Mouse (Mus musculus) erythroid progenitor cell, adult 5-6 weeks (primary cell): ENCODE data around the gene Zfp14. TPM values are rescaled to one million over a fixed set of nuclear protein-coding genes. Genes with fewer than 3 reads are reported as not detected.

Experiments used
- total RNA-seq, 2 experiments: library from RNA; stranded (forward) in 1 of 2; stranded (reverse) in 1 of 2; fragments of 150-400 nt in 1 of 2; fragments of 186-747, 209-891 nt in 1 of 2; gene quantifications; 2 replicates each; pipeline versions ENCODE4 v1.2.3 to v1.2.4; 2015 to 2017; ENCODE audit warnings: low replicate concordance in 2 of 2

Gene Zfp14
- total RNA-seq, 2 experiments from 2014 or later: not detected

Other genes starting within 250 kb of the Zfp14 start
- gene Zfp790, start 235.3 kb downstream of the Zfp14 start, total RNA-seq (2015; ENCODE audit: low replicate concordance): 0.72 and 5.0 TPM in 2 replicates
- gene Zfp790, start 235.3 kb downstream of the Zfp14 start, total RNA-seq (2017; ENCODE audit: low replicate concordance): 1.9 and 4.2 TPM in 2 replicates
- not detected in 2 replicates for gene Zfp940, start 197.7 kb downstream of the Zfp14 start, total RNA-seq (2015; ENCODE audit: low replicate concordance)
- gene Zfp940, start 197.7 kb downstream of the Zfp14 start, total RNA-seq (2017; ENCODE audit: low replicate concordance): 0.64 TPM in 1 of 2 replicates, not detected in the other
- 1.1 and 2.9 TPM in 2 replicates for gene Zfp420, start 191.4 kb downstream of the Zfp14 start, total RNA-seq (2015; ENCODE audit: low replicate concordance)
- gene Zfp420, start 191.4 kb downstream of the Zfp14 start, total RNA-seq (2017; ENCODE audit: low replicate concordance): 0.51 TPM in 1 of 2 replicates, not detected in the other
- 2.9 TPM in 1 of 2 replicates, not detected in the other for gene Zfp27, start 144.8 kb downstream of the Zfp14 start, total RNA-seq (2015; ENCODE audit: low replicate concordance)
- 0.83 and 2.1 TPM in 2 replicates for gene Zfp27, start 144.8 kb downstream of the Zfp14 start, total RNA-seq (2017; ENCODE audit: low replicate concordance)
- gene Zfp383, start 143.2 kb downstream of the Zfp14 start, total RNA-seq (2015; ENCODE audit: low replicate concordance): 0.36 TPM in 1 of 2 replicates, not detected in the other
- gene Zfp383, start 143.2 kb downstream of the Zfp14 start, total RNA-seq (2017; ENCODE audit: low replicate concordance): 0.39 TPM in 1 of 2 replicates, not detected in the other
- 4.0 and 4.2 TPM in 2 replicates for gene Zfp74, start 97.3 kb downstream of the Zfp14 start, total RNA-seq (2015; ENCODE audit: low replicate concordance)
- 0.98 and 2.6 TPM in 2 replicates for gene Zfp74, start 97.3 kb downstream of the Zfp14 start, total RNA-seq (2017; ENCODE audit: low replicate concordance)
- 2.5 and 5.4 TPM in 2 replicates for gene Zfp568, start 67.4 kb downstream of the Zfp14 start, total RNA-seq (2015; ENCODE audit: low replicate concordance)
- 4.1 and 4.2 TPM in 2 replicates for gene Zfp568, start 67.4 kb downstream of the Zfp14 start, total RNA-seq (2017; ENCODE audit: low replicate concordance)
- gene Zfp82, start 21.5 kb upstream of the Zfp14 start, total RNA-seq (2015; ENCODE audit: low replicate concordance): 0.84 and 4.0 TPM in 2 replicates
- 0.64 and 2.4 TPM in 2 replicates for gene Zfp82, start 21.5 kb upstream of the Zfp14 start, total RNA-seq (2017; ENCODE audit: low replicate concordance)
- gene Gm26920, start 39.0 kb upstream of the Zfp14 start, total RNA-seq (2015; ENCODE audit: low replicate concordance): not detected in 2 replicates
- gene Gm26920, start 39.0 kb upstream of the Zfp14 start, total RNA-seq (2017; ENCODE audit: low replicate concordance): not detected in 2 replicates
- 2.1 and 2.5 TPM in 2 replicates for gene Zfp566, start 39.1 kb upstream of the Zfp14 start, total RNA-seq (2015; ENCODE audit: low replicate concordance)
- not detected in 2 replicates for gene Zfp566, start 39.1 kb upstream of the Zfp14 start, total RNA-seq (2017; ENCODE audit: low replicate concordance)
- 16.2 and 26.8 TPM in 2 replicates for gene Zfp260, start 43.4 kb upstream of the Zfp14 start, total RNA-seq (2015; ENCODE audit: low replicate concordance)
- gene Zfp260, start 43.4 kb upstream of the Zfp14 start, total RNA-seq (2017; ENCODE audit: low replicate concordance): 2.7 and 3.0 TPM in 2 replicates
- gene Zfp382, start 70.6 kb upstream of the Zfp14 start, total RNA-seq (2015; ENCODE audit: low replicate concordance): 5.4 and 7.9 TPM in 2 replicates
- gene Zfp382, start 70.6 kb upstream of the Zfp14 start, total RNA-seq (2017; ENCODE audit: low replicate concordance): 4.0 and 6.0 TPM in 2 replicates
- gene Zfp146, start 118.4 kb upstream of the Zfp14 start, total RNA-seq (2015; ENCODE audit: low replicate concordance): 21.3 and 48.2 TPM in 2 replicates
- 33.2 and 35.6 TPM in 2 replicates for gene Zfp146, start 118.4 kb upstream of the Zfp14 start, total RNA-seq (2017; ENCODE audit: low replicate concordance)
- gene Cox7a1, start 132.8 kb upstream of the Zfp14 start, total RNA-seq (2015; ENCODE audit: low replicate concordance): not detected in 2 replicates
- not detected in 2 replicates for gene Cox7a1, start 132.8 kb upstream of the Zfp14 start, total RNA-seq (2017; ENCODE audit: low replicate concordance)
- 161 and 183 TPM in 2 replicates for gene Capns1, start 147.4 kb upstream of the Zfp14 start, total RNA-seq (2015; ENCODE audit: low replicate concordance)
- 48.6 and 66.3 TPM in 2 replicates for gene Capns1, start 147.4 kb upstream of the Zfp14 start, total RNA-seq (2017; ENCODE audit: low replicate concordance)
- gene Polr2i, start 180.6 kb upstream of the Zfp14 start, total RNA-seq (2015; ENCODE audit: low replicate concordance): 18.4 and 35.0 TPM in 2 replicates
- 0.76 and 26.8 TPM in 2 replicates for gene Polr2i, start 180.6 kb upstream of the Zfp14 start, total RNA-seq (2017; ENCODE audit: low replicate concordance)
- 10.9 and 33.9 TPM in 2 replicates for gene Tbcb, start 180.9 kb upstream of the Zfp14 start, total RNA-seq (2015; ENCODE audit: low replicate concordance)
- gene Tbcb, start 180.9 kb upstream of the Zfp14 start, total RNA-seq (2017; ENCODE audit: low replicate concordance): 15.0 and 29.7 TPM in 2 replicates
- not detected in 2 replicates for gene Ovol3, start 184.3 kb upstream of the Zfp14 start, total RNA-seq (2015; ENCODE audit: low replicate concordance)
- gene Ovol3, start 184.3 kb upstream of the Zfp14 start, total RNA-seq (2017; ENCODE audit: low replicate concordance): not detected in 2 replicates
- gene Thap8, start 228.7 kb upstream of the Zfp14 start, total RNA-seq (2015; ENCODE audit: low replicate concordance): not detected in 2 replicates
- not detected in 2 replicates for gene Thap8, start 228.7 kb upstream of the Zfp14 start, total RNA-seq (2017; ENCODE audit: low replicate concordance)
- gene Wdr62, start 229.0 kb upstream of the Zfp14 start, total RNA-seq (2015; ENCODE audit: low replicate concordance): 42.8 and 71.4 TPM in 2 replicates
- 26.2 and 31.1 TPM in 2 replicates for gene Wdr62, start 229.0 kb upstream of the Zfp14 start, total RNA-seq (2017; ENCODE audit: low replicate concordance)
- not detected in 2 replicates for gene Clip3, start 240.3 kb upstream of the Zfp14 start, total RNA-seq (2015; ENCODE audit: low replicate concordance)
- gene Clip3, start 240.3 kb upstream of the Zfp14 start, total RNA-seq (2017; ENCODE audit: low replicate concordance): not detected in 2 replicates